Mouse (Mus musculus): ENCODE data around the gene Mrps18b. TPM values are rescaled to one million over a fixed set of nuclear protein-coding genes. Genes with fewer than 3 reads are reported as not detected.

The Mrps18b gene
- polyA plus RNA-seq, 2 experiments from 2014 or later, result 42.2 to 50.9 TPM

DNA sequence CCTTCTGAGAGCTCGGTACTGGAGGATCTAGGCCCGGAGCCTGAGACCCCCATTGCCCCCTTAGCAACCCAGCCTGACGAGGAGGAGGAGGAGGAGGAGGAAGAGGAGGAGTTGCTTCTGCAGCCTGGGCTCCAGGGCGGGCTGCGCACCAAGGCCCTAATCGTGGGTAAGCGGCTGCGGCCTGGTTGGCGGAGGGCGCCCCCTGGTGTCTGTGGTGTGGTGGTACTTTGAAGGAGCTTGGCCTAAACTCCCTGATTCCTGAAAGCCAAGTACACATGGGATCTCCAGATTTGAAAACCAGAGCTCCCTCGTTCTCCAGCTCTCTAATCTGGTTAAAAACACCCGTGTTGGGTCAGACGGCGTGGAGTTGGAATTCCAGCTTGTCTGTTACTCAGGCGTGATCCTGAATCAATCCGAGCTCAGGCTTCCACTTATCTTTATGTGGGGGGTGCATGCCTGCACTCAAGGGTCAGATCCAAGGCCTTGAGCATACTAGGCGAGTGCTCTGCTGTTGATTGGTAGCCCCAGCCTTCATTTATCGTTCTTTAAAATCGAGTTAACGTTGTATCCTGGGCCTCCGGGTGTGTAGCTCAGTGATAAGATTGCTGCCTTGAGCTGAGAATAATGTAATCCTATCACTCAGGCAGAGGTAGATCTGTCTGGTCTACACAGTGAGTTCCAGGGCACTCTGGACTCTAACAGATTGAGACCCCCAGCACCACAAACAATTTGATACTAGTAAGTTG, 42.2 kb downstream of the Mrps18b start:
- no peak for ATAC-seq

DNA sequence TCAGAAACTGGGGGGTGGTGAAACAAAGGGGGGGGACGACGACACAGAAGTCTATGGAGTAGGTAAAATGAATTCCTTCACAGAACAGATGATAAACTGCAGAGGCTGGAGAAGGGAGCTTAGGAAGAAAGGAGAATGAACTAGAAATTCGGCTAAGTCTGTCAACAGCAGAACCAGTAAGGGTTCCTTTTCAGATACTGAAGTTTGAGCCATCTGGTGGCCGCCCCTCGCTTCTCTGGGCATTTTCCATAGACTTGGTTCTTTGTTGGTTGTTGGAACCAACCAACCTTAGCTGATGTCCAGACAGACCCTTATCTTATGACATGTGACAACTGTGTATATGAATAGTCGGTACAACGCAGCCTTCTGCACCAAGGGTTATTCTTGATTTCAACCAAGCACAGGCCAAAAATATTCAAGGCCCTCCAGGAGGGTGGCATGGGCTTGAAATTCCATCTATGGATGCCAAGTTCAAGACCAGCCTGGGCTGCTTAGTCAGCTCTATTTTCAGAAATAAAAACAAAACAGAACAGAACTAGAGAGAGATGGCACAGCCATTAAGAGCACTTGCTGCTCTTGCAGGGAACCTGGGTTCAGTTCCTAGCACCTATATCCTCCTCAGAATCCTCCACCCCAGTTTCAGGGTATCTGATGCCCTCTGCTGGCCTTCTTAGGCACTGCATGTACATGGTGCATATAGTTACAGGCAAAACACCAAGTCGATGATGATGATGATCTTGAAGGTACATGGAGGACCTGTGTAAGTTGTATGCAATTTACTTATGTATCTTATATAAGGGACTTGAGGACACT, 45.1 kb downstream of the Mrps18b start:
- ATAC-seq, result no peak

DNA sequence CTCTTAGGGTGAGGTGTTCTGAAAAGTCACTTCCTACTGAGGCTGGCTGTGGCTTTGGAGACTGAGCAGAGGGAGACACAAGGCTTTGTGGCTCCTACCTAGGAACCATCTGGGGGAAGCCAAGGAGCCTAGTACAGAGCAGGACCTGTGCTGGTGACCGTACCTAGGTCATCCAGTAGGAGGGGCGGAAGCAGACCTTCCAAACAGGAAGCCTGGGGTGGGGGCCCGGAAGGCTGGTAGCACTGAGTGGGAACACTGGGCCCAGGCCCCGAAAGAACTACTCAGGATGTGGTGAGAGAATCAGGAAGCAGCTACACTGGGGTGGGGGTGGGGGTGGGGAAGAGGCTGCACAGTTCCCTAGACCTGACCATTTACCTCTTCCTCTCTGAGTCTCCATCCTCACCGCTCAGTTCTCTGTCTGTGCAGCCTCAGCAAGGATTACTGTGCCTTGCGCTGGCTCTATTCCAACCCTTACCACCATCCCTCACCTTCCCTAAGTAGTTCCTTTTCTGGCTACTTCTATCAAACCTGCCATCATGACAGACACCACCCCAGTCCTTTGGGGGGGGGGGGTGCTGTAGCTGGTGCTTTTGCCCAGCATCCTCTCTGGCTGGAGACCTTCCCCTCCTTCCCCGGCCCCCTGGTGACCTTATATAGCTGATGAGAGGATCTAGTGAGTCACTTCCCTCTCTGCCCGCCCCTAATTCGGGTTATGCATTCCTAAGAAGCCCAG, 45.9 kb downstream of the Mrps18b start:
- ATAC-seq, result peak; percentile 73

DNA sequence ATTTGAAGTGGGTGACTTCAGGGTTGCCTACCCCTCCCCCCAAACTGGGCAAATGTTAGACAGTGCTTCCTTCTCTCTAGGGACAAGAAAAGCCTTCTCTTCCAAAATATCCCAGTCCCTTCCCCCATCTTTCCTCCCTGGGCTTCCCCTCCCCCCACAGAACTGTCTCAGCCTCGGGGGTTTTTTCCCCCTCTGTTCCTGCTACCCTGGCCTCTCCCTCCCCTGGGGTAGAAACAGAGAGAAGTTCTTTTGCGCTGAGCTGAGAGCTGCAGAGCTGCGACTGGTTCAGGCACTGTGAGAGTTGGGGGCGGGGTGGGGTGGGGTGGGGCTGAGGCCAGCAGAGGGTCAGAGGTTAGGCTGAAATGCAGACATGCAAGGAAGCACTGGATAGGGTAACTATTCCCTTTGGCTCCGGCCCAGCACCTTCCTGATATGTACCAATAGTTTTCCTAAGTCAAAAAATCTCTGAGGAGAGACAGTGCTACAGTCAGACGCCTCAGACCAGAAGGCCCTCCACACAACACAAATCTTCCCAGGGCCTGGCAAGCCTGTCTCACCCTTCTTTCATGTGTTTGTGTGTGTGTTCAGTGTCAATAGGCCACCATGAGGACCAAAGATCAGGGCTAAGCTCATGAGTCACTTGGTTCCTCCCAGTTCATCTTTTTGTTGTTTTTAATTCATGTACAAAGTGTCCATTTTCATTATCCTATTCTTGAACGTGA, 46.7 kb downstream of the Mrps18b start:
- ATAC-seq, result no peak

DNA sequence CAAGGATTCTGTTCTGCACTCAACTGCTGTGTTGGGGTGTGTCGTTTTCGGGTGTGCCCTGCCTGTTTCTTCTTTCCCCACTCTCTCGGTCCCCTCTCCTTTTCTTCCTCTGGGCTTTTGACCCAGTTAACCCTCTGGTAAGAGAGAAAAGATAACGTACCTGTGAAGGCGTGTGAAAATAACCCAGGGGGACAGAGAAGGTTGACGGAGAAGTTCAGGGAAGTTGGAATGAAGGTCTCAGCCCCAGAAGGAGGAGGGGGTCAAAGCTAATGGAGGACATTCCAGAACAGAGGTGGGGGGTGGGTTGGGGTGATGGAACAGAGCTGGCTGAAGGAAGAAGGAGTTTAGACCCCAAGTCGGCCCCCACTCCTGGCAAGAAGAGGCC, 47.2 kb downstream of the Mrps18b start:
- no peak for ATAC-seq

DNA sequence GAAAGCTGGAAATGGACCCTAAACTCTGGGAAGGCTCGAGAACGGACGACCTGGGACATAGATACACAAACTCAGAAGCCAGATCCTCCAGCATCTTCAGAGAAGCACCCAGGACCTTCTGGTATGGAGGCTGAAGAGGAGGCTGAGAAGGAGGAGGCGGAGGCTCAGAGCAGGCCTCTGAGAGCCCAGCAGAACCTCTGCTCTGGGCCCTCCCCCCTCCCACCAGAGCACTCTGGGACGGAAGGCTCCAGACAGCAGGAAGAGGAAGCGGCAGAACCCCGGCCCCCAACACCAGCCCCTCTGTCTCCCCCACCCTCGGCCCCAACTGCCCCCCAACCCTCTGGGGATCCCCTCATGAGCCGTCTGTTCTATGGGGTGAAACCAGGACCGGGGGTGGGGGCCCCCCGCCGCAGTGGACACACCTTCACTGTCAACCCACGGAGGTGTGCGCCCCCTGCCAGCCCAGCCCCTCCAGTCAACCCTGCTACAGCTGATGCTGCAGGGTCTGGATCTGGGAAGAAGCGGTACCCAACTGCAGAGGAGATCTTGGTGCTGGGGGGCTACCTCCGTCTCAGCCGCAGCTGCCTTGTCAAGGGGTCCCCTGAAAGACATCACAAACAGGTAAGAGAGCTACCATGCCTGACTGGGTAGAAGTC, 47.9 kb downstream of the Mrps18b start:
- ATAC-seq, result peak; percentile 46

DNA sequence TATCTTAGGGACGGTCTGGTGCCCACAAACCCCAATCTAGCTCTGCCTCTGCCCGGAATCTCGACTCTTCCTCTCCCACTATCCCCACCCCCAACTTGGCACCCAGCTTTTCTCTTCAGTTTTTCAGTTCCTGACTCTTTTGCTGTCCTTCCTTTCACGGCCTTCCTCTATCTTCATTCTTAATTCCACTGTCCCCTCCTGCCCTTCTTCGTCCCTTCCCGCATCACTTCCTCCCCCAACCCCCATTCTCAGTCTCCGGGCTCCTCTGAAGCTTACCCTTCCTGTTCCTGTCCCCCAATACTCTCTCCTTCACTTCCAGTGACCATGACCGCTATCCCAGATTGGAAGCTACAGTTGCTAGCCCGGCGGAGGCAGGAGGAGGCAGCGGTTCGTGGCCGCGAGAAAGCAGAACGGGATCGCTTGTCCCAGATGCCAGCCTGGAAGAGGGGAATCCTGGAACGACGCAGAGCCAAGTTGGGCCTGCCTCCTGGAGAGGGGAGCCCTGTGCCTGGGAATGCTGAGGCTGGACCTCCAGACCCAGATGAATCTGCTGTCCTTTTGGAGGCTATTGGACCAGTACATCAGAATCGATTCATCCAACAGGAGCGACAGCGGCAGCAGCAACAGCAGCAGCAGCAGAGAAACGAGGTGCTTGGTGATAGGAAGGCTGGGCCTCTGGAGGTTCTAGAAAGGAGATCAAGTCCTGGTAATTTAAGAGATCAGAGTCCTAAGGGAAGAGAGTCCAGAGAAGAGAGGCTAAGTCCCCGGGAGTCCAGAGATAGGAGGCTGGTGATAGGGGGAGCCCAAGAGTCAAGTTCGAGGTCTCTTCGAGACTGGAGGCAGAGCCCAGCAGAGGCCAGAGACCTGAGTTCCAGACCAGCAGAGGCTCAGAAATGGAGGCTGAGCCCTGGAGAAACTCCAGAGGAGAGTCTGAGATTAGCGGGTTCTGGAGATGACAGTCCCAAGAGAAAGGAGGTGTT, 49.0 kb downstream of the Mrps18b start:
- ATAC-seq, result no peak

DNA sequence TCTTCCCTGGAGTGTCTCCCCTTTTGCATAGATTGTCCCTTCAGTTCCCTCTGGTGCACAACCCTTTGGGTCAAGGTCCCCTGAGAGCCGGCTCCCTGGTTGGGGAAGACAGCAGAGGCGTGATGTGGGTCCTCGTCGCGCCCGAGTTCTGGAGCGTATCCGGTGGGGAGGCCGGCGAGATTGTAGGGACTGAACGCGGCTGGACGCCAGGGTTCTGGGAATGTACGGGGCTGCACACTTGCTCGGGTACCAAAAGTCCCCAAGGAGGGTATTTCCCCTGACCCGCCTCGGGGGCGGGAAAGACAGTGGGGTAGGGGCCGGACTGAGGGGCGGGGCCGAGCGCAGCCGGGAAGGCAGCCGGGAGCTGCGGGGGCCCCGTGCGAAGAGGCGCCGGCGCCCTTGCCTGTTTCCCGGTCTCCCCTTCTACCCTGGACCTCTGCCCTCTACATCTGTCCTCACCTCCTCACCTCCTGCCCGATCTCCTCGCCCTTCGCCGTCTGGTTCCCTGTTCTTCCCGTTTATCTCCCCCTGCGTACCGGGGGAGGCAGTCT, 49.8 kb downstream of the Mrps18b start:
- no peak for ATAC-seq

DNA sequence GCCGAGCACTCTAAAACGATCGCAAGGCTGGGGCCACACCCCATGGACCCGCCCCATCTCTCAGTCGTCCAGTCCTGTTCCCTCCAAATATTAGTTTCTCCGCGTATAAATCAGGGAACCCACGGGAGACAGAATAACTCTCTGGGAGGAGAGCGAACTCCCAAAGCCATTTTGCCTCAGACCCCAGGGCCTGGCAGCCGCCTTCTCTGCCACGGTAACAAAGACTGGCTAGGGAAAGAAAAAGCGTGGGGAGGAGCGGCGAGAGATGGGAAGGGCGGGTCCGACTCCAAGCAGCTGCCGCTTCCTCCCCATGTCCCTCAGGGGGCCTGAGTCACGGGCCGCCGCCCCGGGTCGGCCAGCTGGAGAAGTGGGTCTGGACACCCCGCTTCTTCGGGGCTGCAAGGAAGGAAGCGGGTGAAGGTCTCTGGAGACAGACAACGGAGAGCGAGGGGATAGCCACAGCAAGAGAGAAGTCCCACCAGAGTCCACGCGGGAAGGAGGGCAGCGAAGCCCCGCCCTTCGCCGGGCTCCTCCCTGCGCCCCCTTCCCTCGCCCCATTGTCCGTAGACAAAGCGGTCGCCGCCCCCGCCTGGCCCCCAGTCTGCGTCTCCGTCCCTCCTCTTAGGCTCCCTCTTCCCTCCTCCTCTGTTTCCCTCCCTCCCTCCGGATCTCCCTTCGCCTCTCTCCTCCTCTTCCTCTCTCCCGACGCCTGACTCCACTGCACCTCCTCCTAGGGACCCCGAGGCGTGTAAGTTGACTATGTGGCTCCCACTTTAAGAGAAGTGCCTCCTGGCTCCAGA, 50.5 kb downstream of the Mrps18b start, which contains the start of gene Ppp1r18:
TSS of gene Ppp1r18 (plus strand) at position 113 of the 800 bp plus-strand sequence.
- no peak for ATAC-seq

DNA sequence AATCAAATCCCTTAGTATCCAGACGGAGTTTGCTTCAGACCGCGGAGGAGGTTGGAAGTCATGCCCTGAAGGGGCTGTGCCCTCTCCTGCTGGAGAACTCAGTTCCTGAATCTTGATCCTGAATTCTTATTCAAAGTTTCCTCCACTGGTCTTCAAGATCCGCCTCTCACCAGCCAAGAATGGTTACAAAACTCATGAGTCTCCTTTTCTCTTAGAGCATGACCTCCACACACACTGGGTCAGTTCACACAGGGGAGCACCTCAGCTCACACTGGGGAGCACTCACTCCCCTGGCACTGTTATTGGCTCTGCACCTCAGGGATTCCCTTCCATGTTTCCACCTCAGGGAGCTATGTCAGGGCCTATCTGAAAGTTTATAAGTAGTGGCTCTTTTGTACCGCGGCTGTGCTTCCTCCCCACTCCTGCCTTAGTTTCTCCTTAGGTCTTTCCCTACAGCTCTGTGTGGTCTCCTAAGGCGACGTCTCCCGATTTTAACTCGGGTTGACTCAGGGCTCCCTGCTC, 51.3 kb downstream of the Mrps18b start:
- ATAC-seq, result no peak

DNA sequence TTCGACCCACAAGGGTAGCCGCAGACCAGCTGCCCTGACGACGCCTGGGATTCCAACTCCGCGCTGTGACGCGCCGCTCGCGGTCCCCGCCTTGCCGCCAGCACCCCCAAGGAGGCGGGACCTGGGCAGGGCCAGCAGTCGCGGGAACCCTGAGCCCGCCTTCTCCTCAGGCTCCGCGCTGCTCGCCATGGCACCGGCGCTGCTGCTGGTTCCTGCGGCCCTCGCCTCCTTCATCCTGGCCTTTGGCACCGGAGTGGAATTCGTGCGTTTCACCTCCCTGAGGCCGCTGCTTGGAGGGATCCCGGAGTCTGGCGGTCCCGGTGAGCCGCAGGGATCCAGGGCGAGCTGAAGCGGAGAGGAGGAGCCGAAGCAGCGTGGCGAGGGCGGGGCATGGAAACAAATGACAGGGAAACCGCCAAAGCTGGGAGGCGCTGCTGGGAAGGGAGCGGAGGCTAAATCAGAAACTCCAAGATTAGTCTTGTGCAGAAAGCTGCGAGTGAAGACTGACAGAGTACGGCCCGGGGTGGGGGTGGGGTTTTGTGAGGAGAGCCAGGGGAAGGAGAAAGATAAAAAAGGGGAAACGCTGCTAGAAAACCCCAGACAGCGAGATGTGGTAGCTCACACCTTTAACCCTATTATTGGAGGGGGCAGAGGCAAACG, 54.9 kb downstream of the Mrps18b start, which contains the start of gene Nrm:
TSS of gene Nrm (plus strand) at position 121 of the 660 bp plus-strand sequence.
- peak; percentile 91 for ATAC-seq

DNA sequence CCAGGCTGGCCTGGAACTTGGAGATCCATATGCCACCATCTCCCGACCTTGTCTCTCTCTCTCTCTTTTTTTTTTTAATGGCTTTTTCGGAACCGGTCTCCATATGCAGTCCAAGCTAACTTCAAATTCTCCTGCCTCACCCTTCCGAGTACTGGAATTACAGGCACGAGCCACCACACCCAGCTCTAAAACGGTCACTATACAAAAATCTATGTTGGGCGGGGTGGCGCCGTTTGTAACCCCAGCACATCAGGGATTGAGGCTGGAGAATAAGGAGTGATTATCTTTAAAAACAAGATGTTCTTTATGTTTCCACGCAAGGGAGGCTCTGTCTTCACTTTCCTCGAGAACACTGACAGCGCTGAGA, 55.4 kb downstream of the Mrps18b start:
- no peak for ATAC-seq

Other genes with a start within 250 kb of the Mrps18b start
- 10 to 100 TPM in 1 of 2 experiments, 1 to 10 TPM in 1; 9.3 to 11.8 TPM for gene Vars2, start 248.8 kb downstream of the Mrps18b start, polyA plus RNA-seq (2017; shearing (Covaris generic))
- gene Gtf2h4, start 242.7 kb downstream of the Mrps18b start, polyA plus RNA-seq (2017; shearing (Covaris generic)), result 10 to 100 TPM; 11.5 to 30.4 TPM
- gene Ddr1, start 211.8 kb downstream of the Mrps18b start, polyA plus RNA-seq (2017; shearing (Covaris generic)), result under 1 TPM; 0.66 to 0.71 TPM
- under 1 TPM; 0.60 TPM for gene Ier3, start 94.7 kb downstream of the Mrps18b start, polyA plus RNA-seq (2017; shearing (Covaris generic))
- gene Flot1, start 93.2 kb downstream of the Mrps18b start, polyA plus RNA-seq (2017; shearing (Covaris generic)), result 10 to 100 TPM; 19.9 to 22.9 TPM
- gene Tubb5, start 78.1 kb downstream of the Mrps18b start, polyA plus RNA-seq (2017; shearing (Covaris generic)), result 100 to 1,000 TPM; 410 to 652 TPM
- 1 to 10 TPM; 4.1 to 6.4 TPM for gene Mdc1, start 74.9 kb downstream of the Mrps18b start, polyA plus RNA-seq (2017; shearing (Covaris generic))
- gene Nrm, start 55.1 kb downstream of the Mrps18b start, polyA plus RNA-seq (2017; shearing (Covaris generic)), result 10 to 100 TPM; 38.4 to 44.7 TPM
- 100 to 1,000 TPM; 228 to 247 TPM for gene Ppp1r18, start 50.8 kb downstream of the Mrps18b start, polyA plus RNA-seq (2017; shearing (Covaris generic))
- 10 to 100 TPM; 19.6 to 26.9 TPM for gene Dhx16, start 36.6 kb downstream of the Mrps18b start, polyA plus RNA-seq (2017; shearing (Covaris generic))
- gene 2310061I04Rik, start 19.0 kb downstream of the Mrps18b start, polyA plus RNA-seq (2017; shearing (Covaris generic)), result 10 to 100 TPM; 12.4 to 17.5 TPM
- gene Atat1, start 6.3 kb downstream of the Mrps18b start, polyA plus RNA-seq (2017; shearing (Covaris generic)), result 10 to 100 TPM; 11.7 to 14.3 TPM
- gene Ppp1r10, start within 50 bp of the Mrps18b start, polyA plus RNA-seq (2017; shearing (Covaris generic)), result 10 to 100 TPM; 42.0 to 57.4 TPM
- gene Abcf1, start 53.4 kb upstream of the Mrps18b start, polyA plus RNA-seq (2017; shearing (Covaris generic)), result 100 to 1,000 TPM in 1 of 2 experiments, 10 to 100 TPM in 1; 99.6 to 137 TPM
- 1 to 10 TPM; 8.1 to 9.2 TPM for gene Gnl1, start 63.5 kb upstream of the Mrps18b start, polyA plus RNA-seq (2017; shearing (Covaris generic))
- gene Prr3, start 63.8 kb upstream of the Mrps18b start, polyA plus RNA-seq (2017; shearing (Covaris generic)), result 10 to 100 TPM; 13.6 to 17.6 TPM
- gene H2-T24, start 104.2 kb upstream of the Mrps18b start, polyA plus RNA-seq (2017; shearing (Covaris generic)), result 10 to 100 TPM; 36.4 to 43.7 TPM
- 1,000 to 10,000 TPM in 1 of 2 experiments, 100 to 1,000 TPM in 1; 679 to 1,228 TPM for gene H2-T23, start 116.5 kb upstream of the Mrps18b start, polyA plus RNA-seq (2017; shearing (Covaris generic))
- 100 to 1,000 TPM; 415 to 458 TPM for gene H2-T22, start 126.4 kb upstream of the Mrps18b start, polyA plus RNA-seq (2017; shearing (Covaris generic))
- gene Gm6034, start 126.6 kb upstream of the Mrps18b start, polyA plus RNA-seq (2017; shearing (Covaris generic)), result under 1 TPM in 1 of 2 experiments, not detected in 1; 0.46 TPM
- under 1 TPM; 0.37 to 0.38 TPM for gene Gm11127, start 142.0 kb upstream of the Mrps18b start, polyA plus RNA-seq (2017; shearing (Covaris generic))
- 1 to 10 TPM in 1 of 2 experiments, under 1 TPM in 1; 0.70 to 4.4 TPM for gene Gm19684, start 205.3 kb upstream of the Mrps18b start, polyA plus RNA-seq (2017; shearing (Covaris generic))
- not detected for gene Gm7030, start 213.0 kb upstream of the Mrps18b start, polyA plus RNA-seq (2017; shearing (Covaris generic))